Mouse (Mus musculus) left cerebral cortex, adult 18-20 months (tissue): ENCODE measurements around the gene Rhebl1. TPM values are rescaled to one million over a fixed set of nuclear protein-coding genes. Genes with fewer than 3 reads are reported as not detected.

Experiments
- total RNA-seq, 2 experiments: library from RNA; stranded (reverse); gene quantifications; 2 replicates each; pipeline ENCODE4 v1.2.3; 2021

Gene Rhebl1
- total RNA-seq, 2 experiments from 2014 or later = 8.6 to 12.9 TPM

Other genes starting within 250 kb of the Rhebl1 start
- gene Ddx23, start 231.6 kb downstream of the Rhebl1 start, total RNA-seq = 10 to 100 TPM; 86.9 to 90.6 TPM
- gene Rnd1, start 217.1 kb downstream of the Rhebl1 start, total RNA-seq = 10 to 100 TPM; 24.4 to 30.7 TPM
- 10 to 100 TPM in 1 of 2 experiments, 1 to 10 TPM in 1; 9.5 to 10.5 TPM for gene Ccdc65, start 186.3 kb downstream of the Rhebl1 start, total RNA-seq
- gene Fkbp11, start 166.3 kb downstream of the Rhebl1 start, total RNA-seq = 1 to 10 TPM; 1.9 to 2.6 TPM
- gene Arf3, start 131.3 kb downstream of the Rhebl1 start, total RNA-seq = 100 to 1,000 TPM; 724 to 773 TPM
- 1 to 10 TPM in 1 of 2 experiments, under 1 TPM in 1; 0.63 to 1.1 TPM for gene Wnt10b, start 116.4 kb downstream of the Rhebl1 start, total RNA-seq
- gene Wnt1, start 104.7 kb downstream of the Rhebl1 start, total RNA-seq = not detected
- 100 to 1,000 TPM; 778 to 797 TPM for gene Ddn, start 85.0 kb downstream of the Rhebl1 start, total RNA-seq
- 10 to 100 TPM; 54.6 to 56.2 TPM for gene Prkag1, start 63.0 kb downstream of the Rhebl1 start, total RNA-seq
- 10 to 100 TPM; 74.3 to 77.8 TPM for gene Kmt2d, start 23.3 kb downstream of the Rhebl1 start, total RNA-seq
- under 1 TPM; 0.21 to 0.26 TPM for gene Dhh, start 4.0 kb upstream of the Rhebl1 start, total RNA-seq
- gene Lmbr1l, start 23.7 kb upstream of the Rhebl1 start, total RNA-seq = 10 to 100 TPM; 12.9 to 17.9 TPM
- 100 to 1,000 TPM; 584 to 602 TPM for gene Tuba1b, start 40.0 kb upstream of the Rhebl1 start, total RNA-seq
- not detected for gene Gm49450, start 59.0 kb upstream of the Rhebl1 start, total RNA-seq
- 100 to 1,000 TPM; 874 to 893 TPM for gene Tuba1a, start 59.2 kb upstream of the Rhebl1 start, total RNA-seq
- 10 to 100 TPM; 65.4 to 66.8 TPM for gene Tuba1c, start 135.4 kb upstream of the Rhebl1 start, total RNA-seq
- 1 to 10 TPM in 1 of 2 experiments, under 1 TPM in 1; 0.77 to 2.6 TPM for gene Prph, start 160.6 kb upstream of the Rhebl1 start, total RNA-seq
- not detected for gene Troap, start 180.0 kb upstream of the Rhebl1 start, total RNA-seq
- gene C1ql4, start 193.3 kb upstream of the Rhebl1 start, total RNA-seq = not detected
- not detected for gene Dnajc22, start 198.6 kb upstream of the Rhebl1 start, total RNA-seq
- gene Spats2, start 231.4 kb upstream of the Rhebl1 start, total RNA-seq = 10 to 100 TPM; 32.5 to 33.5 TPM